Mouse (Mus musculus) lung, postnatal 0 days (tissue): ENCODE data around the gene Tfr2.
A peak's percentile ranks its signal among the peaks of the same experiment; 100 is the strongest.

Experiments
- CTCF ChIP-seq: IDR thresholded peaks from 2 replicates; pipeline ENCODE4 v1.5.1; 2016; ENCODE audit warnings: antibody characterized with exemption, mild to moderate bottlenecking
- EP300 ChIP-seq: IDR thresholded peaks from 2 replicates; pipeline ENCODE4 v1.6.1; 2016; ENCODE audit warnings: antibody characterized with exemption, mild to moderate bottlenecking, control low read depth

DNA sequence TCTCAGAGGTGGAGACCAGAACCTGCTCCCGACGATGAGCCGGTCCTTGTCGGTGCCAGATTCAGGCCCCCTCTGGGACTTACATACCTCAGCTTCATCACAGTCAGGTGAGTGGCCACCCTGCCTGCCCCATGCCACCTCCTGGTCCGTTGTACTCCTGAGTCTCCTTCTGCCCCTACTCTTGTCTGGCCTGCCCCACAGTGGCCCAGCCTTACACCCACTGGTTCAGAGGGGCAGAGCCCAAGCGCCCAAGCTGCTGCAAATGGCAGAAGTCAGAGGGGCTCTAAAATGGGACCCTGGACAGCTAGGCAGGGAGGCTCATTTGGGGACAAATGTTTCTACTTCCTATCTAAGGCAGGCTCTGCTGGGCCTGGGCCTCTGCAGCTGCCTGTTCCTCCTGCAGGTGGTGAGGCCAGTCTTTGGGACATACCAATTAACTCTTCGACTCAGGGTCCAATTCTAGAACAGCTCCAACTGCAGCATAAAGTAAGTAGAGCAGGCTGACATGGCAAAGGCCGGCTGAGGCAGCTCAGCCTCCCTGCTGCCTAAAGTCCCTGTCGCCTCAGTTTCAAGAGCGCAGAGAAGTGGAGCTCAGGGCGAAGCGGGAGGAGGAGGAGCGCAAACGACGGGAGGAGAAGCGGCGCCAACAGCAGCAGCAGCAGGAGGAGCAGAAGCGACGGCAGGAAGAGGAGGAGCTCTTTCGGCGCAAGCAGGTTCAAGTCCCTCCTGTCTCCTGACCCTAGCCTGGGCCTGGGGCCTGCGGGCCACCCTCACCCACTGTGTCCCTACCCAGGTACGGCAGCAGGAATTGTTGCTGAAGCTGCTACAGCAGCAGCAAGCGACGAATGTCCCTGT, 46.0 kb upstream of the Tfr2 start:
- no peak for TF ChIP-seq EP300
- TF ChIP-seq CTCF: peak; percentile 29
